Mouse (Mus musculus) testis, postnatal 10 days (tissue): ENCODE measurements around the gene Crip2.

Source experiments
- DNase-seq: peaks from one replicate; pipeline ENCODE4 v3.0.0; 2021; ENCODE audit warnings: low spot score

Crip2 gene

GRCm38 (mm10) chr12:113185442-113186291 lies 45.6 kb downstream of the Crip2 start, which contains the start of gene Tmem121:
Tmem121 (plus strand) TSS chr12:113185930.
- DNase-seq, result no peak

GRCm38 (mm10) chr12:113186326-113187010 lies 46.4 kb downstream of the Crip2 start:
- no peak for DNase-seq

- peak; percentile 26 for DNase-seq
Observed at GRCm38 (mm10) chr12:113187011-113187375, 47.0 kb downstream of the Crip2 start.

- DNase-seq, result peak; percentile 85
Observed at GRCm38 (mm10) chr12:113187584-113188295, 47.7 kb downstream of the Crip2 start.

DNA sequence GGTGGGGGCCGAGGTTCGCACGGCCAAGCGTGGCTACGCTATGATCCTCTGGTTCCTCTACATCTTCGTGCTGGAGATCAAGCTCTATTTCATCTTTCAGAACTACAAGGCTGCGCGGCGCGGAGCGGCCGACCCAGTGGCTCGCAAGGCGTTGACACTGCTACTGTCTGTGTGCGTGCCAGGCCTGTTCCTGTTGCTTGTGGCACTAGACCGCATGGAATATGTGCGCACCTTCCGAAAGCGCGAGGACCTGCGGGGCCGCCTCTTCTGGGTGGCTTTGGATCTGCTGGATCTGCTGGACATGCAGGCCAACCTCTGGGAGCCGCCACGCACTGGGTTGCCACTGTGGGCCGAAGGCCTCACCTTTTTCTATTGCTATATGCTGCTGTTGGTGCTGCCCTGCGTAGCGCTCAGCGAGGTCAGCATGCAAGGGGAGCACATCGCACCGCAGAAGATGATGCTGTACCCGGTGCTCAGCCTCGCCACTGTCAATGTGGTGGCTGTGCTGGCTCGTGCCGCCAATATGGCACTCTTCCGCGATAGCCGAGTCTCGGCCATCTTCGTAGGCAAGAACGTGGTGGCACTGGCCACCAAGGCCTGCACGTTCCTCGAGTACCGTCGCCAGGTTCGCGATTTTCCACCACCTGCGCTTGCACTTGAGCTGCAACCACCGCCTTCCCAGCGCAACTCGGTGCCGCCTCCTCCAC lies 48.5 kb downstream of the Crip2 start:
- peak; percentile 37 for DNase-seq

GRCm38 (mm10) chr12:113193423-113193822 lies 53.4 kb downstream of the Crip2 start:
- DNase-seq, result no peak
